Mouse (Mus musculus): Measurements from ENCODE around the gene Pdhx.
A peak's percentile ranks its signal among the peaks of the same experiment; 100 is the strongest.

Pdhx gene

GRCm38 (mm10) chr2:103073219-103073982, at the start of gene Pdhx, which contains the start of gene Apip:
TSS of gene Pdhx (minus strand) at chr2:103073513.
TSS of gene Apip (plus strand) at chr2:103073675.
- DNase-seq (ENCODE audit: low spot score in 2 of 2): peak; percentile 99 to 100

- DNase-seq (ENCODE audit: low spot score in 2 of 2): no peak
These were observed 46.0 kb upstream of the Pdhx start for GRCm38 (mm10) chr2:103119197-103119854.

GRCm38 (mm10) chr2:103118324-103119196, 45.2 kb upstream of the Pdhx start:
- DNase-seq (ENCODE audit: low spot score in 2 of 2): no peak

GRCm38 (mm10) chr2:103117212-103117611, 43.9 kb upstream of the Pdhx start:
- no peak for DNase-seq (ENCODE audit: low spot score in 2 of 2)

GRCm38 (mm10) chr2:103111669-103112068, 38.4 kb upstream of the Pdhx start:
- no peak for DNase-seq (ENCODE audit: low spot score in 2 of 2)

- DNase-seq (ENCODE audit: low spot score in 2 of 2): no peak
These were observed 32.9 kb upstream of the Pdhx start for GRCm38 (mm10) chr2:103106172-103106571.

GRCm38 (mm10) chr2:103102595-103102994, 29.3 kb upstream of the Pdhx start:
- DNase-seq (ENCODE audit: low spot score in 2 of 2): no peak

GRCm38 (mm10) chr2:103089521-103089920, 16.2 kb upstream of the Pdhx start:
- DNase-seq (ENCODE audit: low spot score in 2 of 2): no peak

- no peak for DNase-seq (ENCODE audit: low spot score in 2 of 2)
These were observed 14.8 kb upstream of the Pdhx start for GRCm38 (mm10) chr2:103088099-103088498.

- DNase-seq (ENCODE audit: low spot score in 2 of 2): no peak
These were observed 13.1 kb upstream of the Pdhx start for GRCm38 (mm10) chr2:103086432-103086831.

GRCm38 (mm10) chr2:103085633-103086032, 12.3 kb upstream of the Pdhx start:
- no peak for DNase-seq (ENCODE audit: low spot score in 2 of 2)

- DNase-seq (ENCODE audit: low spot score in 2 of 2): no peak
These were observed 11.1 kb upstream of the Pdhx start for GRCm38 (mm10) chr2:103084451-103084850.

GRCm38 (mm10) chr2:103082853-103083252, 9.5 kb upstream of the Pdhx start:
- DNase-seq (ENCODE audit: low spot score in 2 of 2): no peak

- no peak for DNase-seq (ENCODE audit: low spot score in 2 of 2)
These were observed 8.4 kb upstream of the Pdhx start for GRCm38 (mm10) chr2:103081706-103082105.

- DNase-seq (ENCODE audit: low spot score in 2 of 2): no peak
These were observed 7.8 kb upstream of the Pdhx start for GRCm38 (mm10) chr2:103081117-103081516.

GRCm38 (mm10) chr2:103070586-103070985, 2.7 kb downstream of the Pdhx start:
- no peak for DNase-seq (ENCODE audit: low spot score in 2 of 2)

GRCm38 (mm10) chr2:103069752-103070405, 3.4 kb downstream of the Pdhx start:
- no peak for DNase-seq (ENCODE audit: low spot score in 2 of 2)

GRCm38 (mm10) chr2:103068602-103069001, 4.7 kb downstream of the Pdhx start:
- no peak for DNase-seq (ENCODE audit: low spot score in 2 of 2)

- DNase-seq (ENCODE audit: low spot score in 2 of 2): no peak
These were observed 5.6 kb downstream of the Pdhx start for GRCm38 (mm10) chr2:103067552-103068207.

- DNase-seq (ENCODE audit: low spot score in 2 of 2): no peak
These were observed 6.4 kb downstream of the Pdhx start for GRCm38 (mm10) chr2:103066683-103067551.
